Mouse (Mus musculus): ENCODE measurements at regions not wholly inside any gene's neighbourhood (a gene's known extent, or its start where the extent isn't known, plus 50 kb on each side); places are given as distances from the start of the nearest gene placed in this dataset.
A peak's percentile ranks its signal among the peaks of the same experiment; 100 is the strongest.

- intact Hi-C loops (cut with DNase I) = no loop called here
Observed at GRCm38 (mm10) chr1:35415646-35416045, 565.9 kb downstream of the Plekhb2 start.

GRCm38 (mm10) chr1:35428126-35428840 is 578.5 kb downstream of the Plekhb2 start:
- DNase-seq (ENCODE audit: low spot score in 2 of 2) = no peak
- intact Hi-C loops (cut with DNase I) = no loop called here

More at GRCm38 (mm10) chr1:35415646-35416045, 565.9 kb downstream of the Plekhb2 start:
- DNase-seq (ENCODE audit: low spot score in 2 of 2) = no peak

- peak; percentile 13 to 48 for DNase-seq (ENCODE audit: low spot score in 2 of 2)
Observed at GRCm38 (mm10) chr1:35429471-35429870, 579.7 kb downstream of the Plekhb2 start.

GRCm38 (mm10) chr1:35435721-35436120 is 585.9 kb downstream of the Plekhb2 start:
- DNase-seq (ENCODE audit: low spot score in 2 of 2) = no peak

More at GRCm38 (mm10) chr1:35429471-35429870, 579.7 kb downstream of the Plekhb2 start:
- intact Hi-C loops (cut with DNase I) = no loop called here

GRCm38 (mm10) chr1:35447345-35447744 is 597.6 kb downstream of the Plekhb2 start:
- intact Hi-C loops (cut with DNase I) = no loop called here
- DNase-seq (ENCODE audit: low spot score in 2 of 2) = no peak

More at GRCm38 (mm10) chr1:35435721-35436120, 585.9 kb downstream of the Plekhb2 start:
- intact Hi-C loops (cut with DNase I) = no loop called here

GRCm38 (mm10) chr1:35452441-35453107 is 602.8 kb downstream of the Plekhb2 start:
- intact Hi-C loops (cut with DNase I) = no loop called here

GRCm38 (mm10) chr1:35457591-35457990 is 607.8 kb downstream of the Plekhb2 start:
- DNase-seq (ENCODE audit: low spot score in 2 of 2) = no peak
- intact Hi-C loops (cut with DNase I) = no loop called here

More at GRCm38 (mm10) chr1:35452441-35453107, 602.8 kb downstream of the Plekhb2 start:
- DNase-seq (ENCODE audit: low spot score in 2 of 2) = no peak

GRCm38 (mm10) chr1:35465081-35465480 is 603.1 kb upstream of the Hs6st1 start:
- DNase-seq (ENCODE audit: low spot score in 2 of 2) = peak in 1 of 2 experiments; percentile 11
- intact Hi-C loops (cut with DNase I) = loop anchor here (10.0 kb wide), 2 partner anchors 430 to 570 kb away; no protein-coding TSS in a partner anchor

- intact Hi-C loops (cut with DNase I) = loop anchor here (10.0 kb wide), 2 partner anchors 434 to 574 kb away; no protein-coding TSS in a partner anchor
- DNase-seq (ENCODE audit: low spot score in 2 of 2) = no peak
Observed at GRCm38 (mm10) chr1:35469185-35469753, 598.9 kb upstream of the Hs6st1 start.

- no peak for DNase-seq (ENCODE audit: low spot score in 2 of 2)
- intact Hi-C loops (cut with DNase I) = no loop called here
Observed at GRCm38 (mm10) chr1:35478262-35478661, 589.9 kb upstream of the Hs6st1 start.

- intact Hi-C loops (cut with DNase I) = no loop called here
- no peak for DNase-seq (ENCODE audit: low spot score in 2 of 2)
Observed at GRCm38 (mm10) chr1:35495963-35496362, 572.2 kb upstream of the Hs6st1 start.

GRCm38 (mm10) chr1:35522951-35523350 is 545.2 kb upstream of the Hs6st1 start:
- no peak for DNase-seq (ENCODE audit: low spot score in 2 of 2)
- intact Hi-C loops (cut with DNase I) = no loop called here

GRCm38 (mm10) chr1:35523790-35524362 is 544.3 kb upstream of the Hs6st1 start:
- DNase-seq (ENCODE audit: low spot score in 2 of 2) = no peak
- intact Hi-C loops (cut with DNase I) = no loop called here

- intact Hi-C loops (cut with DNase I) = no loop called here
- DNase-seq (ENCODE audit: low spot score in 2 of 2) = peak; percentile 16 to 39
Observed at GRCm38 (mm10) chr1:35524788-35525187, 543.4 kb upstream of the Hs6st1 start.

GRCm38 (mm10) chr1:35527750-35528476 is 540.3 kb upstream of the Hs6st1 start:
- intact Hi-C loops (cut with DNase I) = no loop called here
- no peak for DNase-seq (ENCODE audit: low spot score in 2 of 2)

GRCm38 (mm10) chr1:35535470-35535869 is 532.7 kb upstream of the Hs6st1 start:
- intact Hi-C loops (cut with DNase I) = no loop called here
- DNase-seq (ENCODE audit: low spot score in 2 of 2) = peak; percentile 6 to 17

- intact Hi-C loops (cut with DNase I) = no loop called here
- DNase-seq (ENCODE audit: low spot score in 2 of 2) = no peak
Observed at GRCm38 (mm10) chr1:35536276-35536675, 531.9 kb upstream of the Hs6st1 start.

GRCm38 (mm10) chr1:35548845-35549244 is 519.4 kb upstream of the Hs6st1 start:
- DNase-seq (ENCODE audit: low spot score in 2 of 2) = no peak
- intact Hi-C loops (cut with DNase I) = no loop called here

- DNase-seq (ENCODE audit: low spot score in 2 of 2) = no peak
- intact Hi-C loops (cut with DNase I) = no loop called here
Observed at GRCm38 (mm10) chr1:35551503-35551902, 516.7 kb upstream of the Hs6st1 start.
